Mouse (Mus musculus): ENCODE results near the gene Myct1.

DNA sequence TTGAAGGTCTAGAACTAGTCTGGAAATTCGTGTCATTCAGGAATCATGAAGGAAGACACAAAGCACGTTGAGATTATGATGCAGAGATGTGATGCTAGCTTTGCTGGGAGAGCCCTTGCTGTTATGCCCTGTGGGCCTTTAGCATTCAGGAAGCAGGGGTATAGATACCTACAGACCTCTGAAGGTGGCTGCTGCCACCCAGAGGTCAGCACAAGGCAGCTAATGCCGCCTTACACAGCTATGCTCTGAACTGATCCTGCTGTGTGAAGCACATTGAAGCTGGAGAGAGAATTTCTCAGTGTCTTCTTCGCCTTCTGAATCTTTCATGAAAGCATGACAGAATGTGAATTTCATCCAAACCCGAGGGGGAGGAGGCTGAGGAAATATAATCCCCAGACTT, 38.6 kb upstream of the Myct1 start:
- TF ChIP-seq CTCF (conservative IDR thresholded peaks at IDR 0.05 in 1 of 2, IDR thresholded peaks at IDR 0.05 in 1 of 2; ENCODE audit: low read depth in 2 of 2, low read length in 2 of 2): peak; percentile 35 to 92; a peak in 3 of 4 replicates
- no peak for TF ChIP-seq HCFC1 (IDR thresholded peaks at IDR 0.05; ENCODE audit: low read depth, low read length)
- no peak for TF ChIP-seq EP300 (IDR thresholded peaks at IDR 0.05; ENCODE audit: low read length)
- TF ChIP-seq POLR2AphosphoS2 (IDR thresholded peaks at IDR 0.05; ENCODE audit: low read depth, low read length): no peak
- no peak for TF ChIP-seq ZNF384 (IDR thresholded peaks at IDR 0.05; ENCODE audit: low read depth, low read length)
- TF ChIP-seq CHD2 (IDR thresholded peaks at IDR 0.05; ENCODE audit: low read length): no peak

Data from CH12.LX (cell line).